Mouse (Mus musculus) regulatory T cell (primary cell): Measurements from ENCODE around the gene Adprhl1.

Experiments used
- in situ Hi-C: fragments of 300-600 bp; cut with MboI, MseI; formaldehyde crosslinking; loops from one replicate; pipeline ENCODE4 v1.15.1; 2025; ENCODE audit warnings: high pct_unique_total_duplicates

The Adprhl1 gene

DNA sequence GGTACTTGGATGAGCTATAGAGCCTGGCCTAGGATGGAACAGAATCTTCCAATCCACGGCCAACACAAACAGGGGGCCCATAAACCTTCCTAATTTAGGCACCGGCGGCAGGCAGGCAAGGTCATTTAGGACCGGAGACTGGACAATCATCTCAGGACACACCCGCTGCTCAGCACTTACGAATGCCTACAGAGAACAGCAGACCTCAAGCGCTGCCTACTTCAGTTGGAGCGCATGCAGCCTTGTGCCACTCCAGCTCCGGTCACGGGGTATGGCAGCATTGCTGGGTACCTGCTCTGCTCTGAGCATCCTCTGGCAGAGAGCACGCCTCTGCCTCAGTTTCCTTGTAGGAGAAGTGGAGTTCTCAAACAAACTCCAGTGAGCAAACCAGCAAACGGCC, 24.2 kb downstream of the Adprhl1 start:
- in situ Hi-C loops: no loop called here

DNA sequence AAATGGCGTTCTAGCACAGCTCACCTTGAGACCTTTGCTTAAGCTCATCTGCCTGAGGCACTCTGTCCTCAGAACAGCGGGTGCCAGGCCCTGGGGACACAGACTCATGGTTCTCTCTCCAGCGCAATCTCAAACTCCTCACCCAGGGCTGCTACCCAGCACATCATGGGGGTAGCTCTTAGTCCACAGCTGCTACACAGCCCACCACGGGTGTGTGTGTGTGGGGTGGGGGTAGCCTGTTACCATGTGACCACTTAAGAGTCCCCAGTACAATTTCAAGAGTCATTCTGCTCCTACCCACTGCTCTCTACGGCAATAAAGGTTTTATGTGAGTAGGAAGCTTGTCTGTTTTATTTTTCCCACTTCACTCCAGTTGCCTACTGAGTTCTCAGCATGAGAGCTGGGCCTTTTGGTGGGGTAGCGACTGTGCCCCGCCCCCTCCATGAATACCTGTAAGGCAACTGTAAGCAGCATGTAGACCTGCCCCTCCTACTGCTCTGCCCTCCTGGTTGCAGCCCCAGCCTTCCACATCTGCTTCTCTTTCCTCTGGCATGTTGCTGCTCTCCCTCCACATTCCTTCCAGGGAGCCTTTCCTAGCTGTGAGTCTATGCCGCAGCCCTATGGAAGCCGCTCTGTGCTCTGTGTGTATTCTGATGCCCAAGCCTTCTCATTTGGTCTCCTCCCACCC, 24.9 kb downstream of the Adprhl1 start:
- in situ Hi-C loops: no loop called here

DNA sequence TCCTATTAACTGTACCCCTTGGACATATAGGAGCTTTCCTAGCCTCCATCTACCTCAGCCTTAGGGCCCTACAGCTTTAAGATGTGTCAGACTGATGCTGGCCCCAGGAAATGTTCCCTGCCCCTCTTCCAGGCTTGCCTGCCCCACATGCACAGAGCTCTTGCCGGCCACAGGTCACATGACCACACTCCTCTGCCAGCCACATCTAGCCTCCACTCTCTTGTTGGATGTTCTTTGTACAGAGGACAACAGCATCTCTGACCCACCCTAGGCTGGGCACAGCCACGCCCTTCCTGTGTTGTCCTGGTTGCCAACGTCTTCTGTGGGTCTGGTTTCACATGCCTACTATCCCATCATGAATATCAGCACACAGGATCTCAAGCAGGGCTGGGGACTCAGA, 26.8 kb downstream of the Adprhl1 start:
- in situ Hi-C loops: no loop called here

DNA sequence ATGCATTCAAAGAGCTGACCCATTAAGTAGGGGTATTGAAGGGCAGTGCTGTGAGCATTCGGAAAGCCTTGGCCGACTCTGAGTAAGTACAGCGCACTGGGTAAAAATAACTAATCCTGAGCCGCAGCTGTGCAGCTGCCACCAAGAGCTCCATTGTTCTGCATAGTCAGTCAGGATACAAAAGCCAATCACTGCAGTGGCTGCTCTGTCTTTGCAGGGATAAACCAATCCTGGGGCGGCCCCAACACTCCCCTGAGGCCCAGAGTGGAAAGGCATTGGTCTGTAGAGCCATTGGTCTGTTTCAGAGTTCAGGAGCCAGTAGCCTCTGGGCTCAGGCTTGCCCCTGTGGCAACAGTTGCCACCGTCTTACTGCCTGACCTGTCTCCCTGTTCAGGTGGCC, 27.7 kb downstream of the Adprhl1 start:
- in situ Hi-C loops: no loop called here

DNA sequence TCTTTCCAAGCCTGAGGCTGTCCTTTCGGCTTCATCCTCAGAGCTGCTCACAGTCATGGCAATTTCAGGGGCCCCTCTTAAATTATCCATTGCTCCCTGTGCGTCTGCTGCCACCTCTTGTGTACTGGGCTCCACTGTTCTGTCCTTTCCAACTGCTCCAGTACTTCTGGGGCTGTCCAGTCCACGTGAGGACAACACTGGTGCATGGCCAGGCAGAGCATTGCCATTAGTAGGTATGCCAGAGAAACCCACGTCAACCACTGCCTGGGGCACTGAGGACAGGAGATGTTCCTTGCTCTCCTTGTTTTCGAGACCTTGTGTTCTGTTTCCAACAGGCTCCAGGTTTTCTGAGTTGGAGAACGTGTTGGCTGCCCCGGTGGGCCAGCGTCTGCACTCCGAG, 29.5 kb downstream of the Adprhl1 start:
- in situ Hi-C loops: no loop called here

DNA sequence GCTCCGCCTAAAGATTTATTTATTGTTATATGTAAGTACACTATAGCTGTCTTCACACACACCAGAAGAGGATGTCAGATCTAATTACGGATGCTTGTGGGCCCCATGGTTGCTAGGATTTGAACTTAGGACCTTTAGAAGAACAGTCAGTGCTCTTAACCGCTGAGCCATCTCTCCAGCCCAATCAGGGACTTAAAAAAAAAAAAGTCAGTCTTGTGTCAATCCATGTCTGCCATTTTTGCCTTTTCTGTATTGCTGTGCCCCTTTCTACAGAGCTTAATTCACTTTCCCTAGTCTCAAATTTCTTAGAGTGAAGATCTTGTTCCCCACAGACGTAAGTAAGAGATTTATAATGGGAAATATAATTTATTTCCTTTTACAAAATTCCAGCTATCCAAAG, 35.5 kb downstream of the Adprhl1 start:
- in situ Hi-C loops: no loop called here

DNA sequence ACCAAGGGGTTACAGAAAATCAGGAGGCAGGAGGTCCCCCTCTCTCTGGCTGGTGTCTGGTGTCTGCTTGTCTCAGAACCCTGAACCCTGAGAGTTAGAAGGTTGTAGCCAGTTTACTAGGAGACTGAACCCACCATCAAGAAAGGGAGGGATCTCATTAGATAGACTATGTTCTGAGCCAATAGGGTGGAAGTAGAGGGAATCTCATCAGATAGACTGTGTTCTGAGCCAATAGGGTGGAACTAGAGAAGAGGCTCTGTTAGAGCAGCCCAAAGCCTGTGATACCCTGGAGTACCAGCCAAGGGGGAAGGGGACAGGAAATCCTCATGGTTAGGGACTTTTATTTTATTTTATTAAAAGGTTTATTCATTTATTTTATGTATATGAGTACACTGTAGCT, 36.0 kb downstream of the Adprhl1 start:
- in situ Hi-C loops: no loop called here

DNA sequence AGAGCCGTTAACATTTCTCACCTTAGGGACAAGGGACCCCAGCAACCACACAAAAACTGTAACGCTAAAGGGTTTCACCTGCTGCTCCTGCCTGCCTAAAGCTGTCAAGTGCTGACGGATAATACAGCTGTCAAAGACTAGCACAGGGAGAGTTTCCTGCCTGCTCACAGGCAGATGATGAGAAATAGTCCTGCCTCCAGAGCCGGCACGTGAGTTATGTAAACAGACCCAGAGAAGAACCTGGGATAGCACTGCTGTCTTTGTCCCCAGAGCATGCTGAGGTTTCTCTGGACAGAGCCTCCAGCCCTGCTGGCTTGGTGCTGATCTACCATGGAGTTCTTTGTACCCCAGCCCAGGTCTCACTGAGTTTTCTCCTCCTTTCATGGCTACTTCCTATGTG, 36.9 kb downstream of the Adprhl1 start:
- in situ Hi-C loops: no loop called here

DNA sequence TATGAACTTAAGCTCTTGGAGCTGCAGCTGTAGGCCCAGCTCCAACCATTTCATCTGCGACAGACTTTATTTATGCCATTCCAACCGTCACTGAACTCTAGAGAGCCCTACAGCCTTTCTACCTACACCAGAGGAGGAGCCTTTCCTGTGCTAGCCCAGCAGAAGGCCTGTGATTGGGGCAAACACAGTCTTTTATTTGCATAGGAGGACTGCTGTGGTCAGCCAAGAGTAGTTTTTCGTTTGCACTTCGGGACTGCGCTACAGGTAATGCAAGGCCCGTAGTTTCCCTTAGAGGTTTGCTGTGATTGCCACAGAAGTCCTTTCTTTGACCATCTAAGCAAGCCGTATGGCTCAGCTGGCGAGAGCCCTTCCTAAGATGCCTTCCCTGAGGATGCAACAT, 37.6 kb downstream of the Adprhl1 start:
- in situ Hi-C loops: no loop called here

DNA sequence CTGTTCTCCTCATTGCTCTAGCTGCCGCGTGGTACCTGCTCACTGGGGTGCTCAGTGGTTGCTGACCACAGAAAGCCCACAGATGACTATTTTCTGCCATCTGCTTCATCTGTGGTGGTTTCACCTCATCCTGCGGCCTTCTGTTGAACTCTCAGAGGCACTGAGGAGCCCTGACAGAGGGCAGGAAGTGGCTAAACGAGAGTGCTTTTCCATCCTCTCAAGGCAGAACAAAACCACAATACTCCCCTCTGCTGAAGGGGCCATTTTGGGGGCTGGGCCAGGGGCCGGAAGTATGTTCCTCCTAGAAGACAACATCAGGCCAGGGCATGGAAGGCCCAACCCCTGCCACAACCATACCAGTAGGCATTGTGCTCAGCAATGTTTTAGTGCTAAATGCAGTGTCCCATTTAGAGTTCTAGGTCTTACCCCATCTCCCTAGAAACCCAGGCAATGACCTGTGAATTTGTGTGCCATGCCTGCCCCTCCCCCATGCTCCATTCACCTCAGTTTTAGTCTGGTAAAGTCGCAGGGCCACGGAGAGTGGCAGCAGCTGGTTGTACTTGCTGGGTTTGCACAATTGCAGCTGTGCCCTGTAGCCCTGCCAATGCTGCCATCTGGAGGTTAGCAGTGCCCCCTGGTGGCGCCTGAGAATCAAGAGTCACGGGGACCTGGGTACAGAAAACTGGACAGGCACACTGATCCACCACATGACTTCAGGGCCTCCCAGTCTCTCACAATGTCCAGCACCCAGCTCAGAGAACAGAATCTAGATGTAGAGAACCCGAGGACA, 40.3 kb downstream of the Adprhl1 start:
- in situ Hi-C loops: no loop called here

DNA sequence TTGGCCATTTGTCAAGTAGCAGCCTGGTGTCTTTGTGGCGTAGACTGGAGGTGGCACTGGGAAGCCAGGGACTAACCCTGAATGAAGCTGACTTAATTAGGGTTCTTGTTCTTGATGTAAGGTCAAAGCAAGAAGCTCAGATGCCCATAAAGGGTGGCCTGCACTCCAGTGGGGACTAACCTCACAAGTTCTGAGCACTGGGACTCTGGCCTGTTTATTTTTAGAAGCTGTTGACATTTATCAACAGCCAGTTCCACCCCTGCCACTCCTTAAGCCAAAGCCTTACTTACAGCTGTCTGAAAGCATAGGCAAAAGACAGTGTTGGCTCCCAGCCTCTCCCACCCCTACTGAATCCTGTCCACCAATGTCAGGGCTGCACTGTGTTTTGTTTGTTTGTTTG, 44.2 kb downstream of the Adprhl1 start:
- in situ Hi-C loops: no loop called here

DNA sequence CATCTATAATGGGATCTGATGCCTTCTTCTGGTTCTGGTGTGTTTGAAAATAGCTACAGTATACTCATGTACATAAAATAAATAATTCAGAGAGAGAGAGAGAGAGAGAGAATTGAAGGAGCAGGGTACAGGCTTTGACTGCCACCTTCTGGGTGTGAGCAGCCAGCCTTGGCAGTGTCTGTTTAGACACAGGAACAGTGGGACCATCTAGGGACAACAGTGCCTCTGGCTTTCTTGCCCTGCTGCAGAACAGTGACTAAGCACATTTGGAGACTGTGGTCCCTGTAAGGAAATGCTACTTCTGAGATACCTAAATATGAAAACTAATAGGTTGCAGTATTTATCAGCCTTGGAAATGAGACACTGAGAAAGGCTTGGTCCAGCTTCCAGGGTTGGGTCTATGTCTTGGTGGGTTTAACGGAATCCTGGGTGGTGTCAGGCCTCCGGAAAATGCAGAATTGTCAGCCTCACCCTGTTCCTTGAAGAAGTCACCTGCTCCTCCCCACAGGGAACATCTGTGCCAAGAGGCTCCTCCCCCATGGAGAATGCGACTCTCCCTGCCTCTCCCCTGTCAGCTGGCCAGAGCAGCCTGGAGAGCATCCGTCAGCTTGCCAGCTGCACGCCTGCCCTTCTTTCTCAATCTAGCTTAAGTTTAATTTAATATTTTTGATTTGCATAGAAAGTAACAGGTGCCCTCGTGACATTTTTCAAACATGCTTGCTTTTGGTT, 45.2 kb downstream of the Adprhl1 start:
- in situ Hi-C loops: no loop called here

DNA sequence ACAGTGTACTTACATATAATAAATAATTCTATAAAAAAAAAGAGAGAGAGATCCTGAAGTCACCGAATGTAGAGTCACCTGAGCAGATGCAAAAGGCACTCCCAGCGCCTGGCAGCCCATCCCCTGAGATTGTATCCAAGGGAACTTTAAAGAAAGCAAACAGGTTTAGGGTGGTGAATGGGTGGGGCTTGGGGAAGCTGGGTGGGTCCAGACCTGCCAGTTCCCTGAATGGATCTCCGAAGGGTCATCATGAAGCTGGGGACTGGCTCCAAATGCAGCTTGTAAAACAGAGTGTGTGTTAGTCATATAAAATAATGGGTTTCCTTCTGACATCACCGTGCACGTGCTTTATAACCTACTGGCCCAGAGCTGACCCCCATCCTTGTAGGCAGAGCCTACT, 47.7 kb downstream of the Adprhl1 start:
- in situ Hi-C loops: no loop called here

DNA sequence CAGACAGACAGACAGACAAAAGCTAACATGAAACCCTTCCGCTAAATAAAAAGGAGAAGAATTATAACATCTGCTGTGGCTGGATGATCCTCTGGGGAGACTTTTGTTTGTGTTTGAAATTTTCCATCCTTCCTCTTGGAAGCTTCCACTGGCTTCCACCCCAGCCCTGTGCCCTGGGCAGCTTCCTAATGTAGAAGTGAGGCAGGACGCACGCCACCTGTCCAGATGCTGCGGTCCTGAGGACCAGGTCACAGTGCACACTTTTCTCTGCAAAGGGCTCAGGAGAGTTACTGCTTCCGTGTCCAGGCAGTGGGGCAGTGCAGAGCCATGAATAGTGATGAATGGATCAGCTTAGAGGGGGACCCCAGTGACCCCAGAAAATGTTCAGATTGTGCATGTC, 48.7 kb downstream of the Adprhl1 start:
- in situ Hi-C loops: no loop called here

DNA sequence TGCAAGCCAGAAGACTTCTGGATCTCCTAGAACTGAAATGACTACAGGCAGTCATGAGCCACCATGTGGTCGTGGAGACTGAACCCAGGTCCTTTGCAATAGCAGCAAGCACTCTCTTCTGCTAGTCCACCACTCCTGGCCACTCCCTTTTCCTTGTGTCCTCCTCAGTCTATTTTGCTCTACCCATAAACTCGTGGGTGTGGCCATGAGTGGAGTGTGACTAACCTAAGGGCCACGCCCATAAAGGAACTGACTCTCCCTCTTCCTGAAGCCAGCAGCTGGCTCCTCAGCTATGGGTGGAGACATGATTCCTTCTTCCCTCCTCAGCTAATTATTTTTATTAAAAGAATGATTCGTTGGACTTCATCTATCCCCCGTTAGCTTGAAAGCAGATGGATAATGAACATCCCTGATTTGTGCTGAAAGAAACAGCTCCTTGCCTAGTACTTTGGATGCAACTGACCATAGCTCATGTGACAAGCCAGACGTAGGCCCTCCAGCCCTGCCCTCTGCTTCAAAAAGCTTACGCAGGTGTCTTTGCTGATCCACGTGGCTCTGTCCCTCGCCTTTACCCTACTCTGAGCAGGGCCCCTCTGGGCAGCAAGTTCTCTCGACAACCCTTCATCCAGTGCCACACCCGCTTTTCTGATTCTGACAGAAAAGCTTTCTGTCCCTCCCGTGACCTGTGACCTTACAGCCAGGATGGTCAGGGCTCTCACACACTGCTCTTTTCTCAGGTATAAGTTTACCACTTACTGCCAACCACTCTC, 49.4 kb downstream of the Adprhl1 start:
- in situ Hi-C loops: loop anchor here (5.0 kb wide), 1 partner anchor 47 kb away; the partner anchor contains the start of gene Lamp1

DNA sequence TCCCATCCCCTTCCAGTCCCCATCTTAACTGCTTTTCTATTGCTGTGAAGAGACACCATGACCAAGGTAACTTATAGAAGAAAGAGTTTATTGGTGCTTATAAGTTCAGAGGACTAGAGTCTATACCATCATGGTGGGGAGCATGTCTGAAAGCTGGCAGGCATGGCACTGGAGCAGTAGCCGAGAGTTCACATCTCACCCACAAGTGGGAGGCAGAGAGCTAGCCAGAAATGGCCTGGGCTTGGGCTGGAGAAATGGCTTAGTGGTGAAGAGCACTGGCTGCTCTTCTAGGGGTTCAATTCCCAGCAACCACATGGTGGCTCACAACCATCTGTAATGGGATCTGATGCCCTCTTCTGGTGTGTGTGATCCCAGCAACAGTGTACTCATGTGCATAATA, 50.5 kb downstream of the Adprhl1 start:
- in situ Hi-C loops: loop anchor here (5.0 kb wide), 1 partner anchor 46 kb away; the partner anchor contains the start of gene Lamp1

DNA sequence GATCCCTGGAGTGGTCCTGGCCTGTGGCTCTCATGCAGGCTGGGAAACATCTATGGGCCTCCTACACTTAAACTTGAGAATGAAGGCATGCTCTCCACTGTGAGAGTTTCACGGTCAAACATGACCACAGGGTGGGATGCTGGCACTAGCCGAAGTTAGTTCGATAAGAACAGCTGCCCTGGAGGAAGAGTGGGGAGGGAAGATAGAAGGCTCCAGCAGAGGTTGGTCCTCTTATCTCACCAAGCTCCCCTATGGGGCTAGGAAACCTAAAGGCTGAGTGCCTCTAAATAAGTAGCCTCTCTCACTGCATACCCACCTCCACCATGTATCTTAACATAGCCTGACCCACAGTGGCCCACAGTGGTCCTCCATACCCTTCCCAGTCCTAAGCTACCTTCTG, 51.2 kb downstream of the Adprhl1 start:
- in situ Hi-C loops: loop anchor here (5.0 kb wide), 1 partner anchor 46 kb away; the partner anchor contains the start of gene Lamp1

DNA sequence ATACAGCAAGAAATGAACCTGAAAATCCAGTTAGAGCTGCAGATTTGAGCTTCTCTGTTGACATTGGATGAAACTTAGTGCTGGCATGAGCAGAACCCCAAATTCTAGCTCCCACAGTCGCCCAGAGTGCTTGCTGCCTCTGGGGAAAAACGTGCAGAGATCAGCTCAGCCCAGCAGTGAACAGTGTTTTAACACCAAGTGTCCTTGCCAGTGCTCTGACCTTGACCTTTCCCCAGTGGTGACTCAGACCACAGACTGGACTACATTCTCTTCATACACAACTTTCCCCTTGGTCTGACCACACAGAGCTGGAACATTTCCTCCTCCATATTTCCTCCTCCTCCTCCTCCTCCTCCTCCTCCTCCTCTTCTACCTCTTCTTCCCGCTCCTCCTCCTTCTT, 51.9 kb downstream of the Adprhl1 start:
- in situ Hi-C loops: loop anchor here (5.0 kb wide), 1 partner anchor 45 kb away; the partner anchor contains the start of gene Lamp1

DNA sequence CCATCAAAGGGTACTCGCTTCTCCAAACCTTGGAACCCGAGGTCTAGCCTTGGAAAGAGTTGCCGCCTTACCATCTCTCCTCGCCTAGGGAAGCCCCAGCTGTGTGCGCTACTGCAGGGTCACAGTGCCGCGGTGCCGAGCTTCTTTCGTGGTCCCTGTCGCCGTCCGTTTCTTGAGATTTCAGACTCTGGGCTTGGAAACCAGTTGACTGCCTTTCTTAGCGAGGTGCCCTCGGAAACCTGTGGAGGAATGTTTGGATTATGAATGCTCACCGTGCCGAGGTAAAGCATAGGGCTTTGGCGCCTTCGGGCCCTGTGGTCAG, 53.0 kb downstream of the Adprhl1 start:
- in situ Hi-C loops: loop anchor here (5.0 kb wide), 1 partner anchor 44 kb away; the partner anchor contains the start of gene Lamp1

DNA sequence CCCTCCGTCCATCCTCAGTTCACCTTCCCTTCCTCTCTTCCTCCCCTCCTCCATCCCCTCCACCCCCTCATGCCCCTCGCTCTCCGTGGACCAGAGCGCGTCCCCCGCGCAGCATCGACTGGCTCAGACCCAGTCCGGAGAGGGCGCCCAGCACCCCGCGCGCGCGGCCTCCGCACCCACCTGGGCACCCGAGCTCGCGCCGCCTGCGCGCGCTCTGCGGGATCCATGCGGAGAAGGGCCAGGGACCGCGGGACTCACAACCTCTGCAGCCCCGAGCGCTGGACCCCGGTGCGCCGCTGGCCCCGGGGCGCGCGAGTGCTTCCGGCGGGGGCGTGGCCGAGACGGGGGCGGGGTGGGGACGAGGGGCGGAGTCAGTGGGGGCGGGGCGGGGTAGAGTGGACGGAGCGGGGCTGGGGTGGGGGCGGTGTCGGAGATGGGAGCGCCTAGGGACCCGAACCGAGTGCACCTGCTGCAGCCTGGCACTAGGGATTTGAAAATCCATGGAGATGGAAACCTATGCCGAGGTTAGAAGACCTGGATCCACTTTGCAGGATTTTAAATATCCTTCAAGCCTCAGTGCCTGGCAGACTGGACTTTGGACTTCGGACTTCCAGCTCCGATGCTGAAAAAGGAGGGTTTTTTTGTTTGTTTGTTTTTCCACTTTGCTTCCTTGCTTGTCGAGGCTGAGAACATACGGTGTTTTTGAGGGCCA, 53.5 kb downstream of the Adprhl1 start, which contains the start of gene Grtp1:
Gene Grtp1 (minus strand): TSS at position 320 of the 712 bp plus-strand sequence.
- in situ Hi-C loops: loop anchor here (5.0 kb wide), 1 partner anchor 43 kb away; the partner anchor contains the start of gene Lamp1
